Mouse (Mus musculus): ENCODE measurements around the gene Setd4.

Gene Setd4

GRCm38 (mm10) chr16:93546354-93546965 lies 57.4 kb downstream of the Setd4 start:
- 82% methylated on average over 12 of the region's 12 CpGs for WGBS

GRCm38 (mm10) chr16:93544931-93545330 lies 58.9 kb downstream of the Setd4 start:
- 94% methylated on average over 4 of the region's 4 CpGs for WGBS

- under 1% methylated on average over 8 of the region's 8 CpGs for WGBS
These were observed 60.2 kb downstream of the Setd4 start for GRCm38 (mm10) chr16:93543704-93544103.

DNA sequence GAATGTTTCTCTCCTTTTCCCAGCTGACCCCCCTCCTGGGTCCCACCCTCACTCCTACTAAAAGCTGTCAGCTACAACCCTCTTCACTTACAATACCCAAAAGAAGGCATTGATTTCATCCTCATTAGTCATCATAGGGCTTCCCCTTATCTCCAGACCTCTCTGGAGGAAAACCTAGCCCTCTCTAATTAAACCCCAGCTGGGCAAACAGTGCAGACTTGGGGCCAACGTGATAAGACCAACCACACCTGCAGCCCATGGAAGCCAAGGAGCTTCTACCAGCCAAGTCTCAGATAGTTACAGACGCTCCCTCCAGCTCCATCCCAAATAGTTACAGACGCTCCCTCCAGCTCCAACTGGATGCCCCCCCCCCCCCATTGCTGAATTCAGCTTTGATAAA lies 64.0 kb downstream of the Setd4 start:
- WGBS = 67% methylated on average over 3 of the region's 3 CpGs

DNA sequence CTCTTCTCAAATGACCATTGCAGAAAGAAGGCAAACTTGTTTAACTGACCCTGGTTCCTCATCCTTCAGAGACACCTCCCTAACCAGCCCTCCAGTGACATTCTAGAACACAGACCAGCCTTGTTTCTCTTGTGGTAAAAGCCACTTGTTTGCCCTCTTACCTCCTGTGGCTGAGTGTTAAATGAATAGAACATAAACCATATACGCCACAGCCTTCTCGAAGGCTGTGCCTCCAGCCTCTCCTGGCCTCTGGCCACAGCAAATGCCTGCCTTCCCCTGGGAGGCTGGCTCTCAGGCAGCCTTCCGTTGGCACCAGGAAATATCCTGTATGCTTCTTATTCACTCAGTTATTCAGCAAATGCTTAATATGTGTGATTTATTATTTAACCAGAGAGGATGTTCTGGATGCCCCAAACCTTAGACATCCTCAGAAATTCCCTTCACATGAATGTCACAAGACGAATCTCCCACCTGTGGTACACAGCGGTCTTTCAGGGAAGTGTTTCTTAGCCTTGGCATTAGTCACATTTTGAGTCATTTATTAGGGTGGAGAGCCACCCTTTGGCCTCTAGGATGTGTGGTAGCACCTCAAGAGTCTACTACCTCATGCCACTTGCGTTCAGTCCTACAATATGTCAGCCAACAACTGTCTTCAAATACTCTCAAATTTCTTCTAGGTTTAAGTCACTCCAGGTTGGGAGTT lies 68.6 kb downstream of the Setd4 start:
- WGBS = 82% methylated on average over 6 of the region's 6 CpGs

Data from cerebral cortex, adult 2 months (tissue).